Mouse (Mus musculus): ENCODE results near the gene Rhoh.

DNA sequence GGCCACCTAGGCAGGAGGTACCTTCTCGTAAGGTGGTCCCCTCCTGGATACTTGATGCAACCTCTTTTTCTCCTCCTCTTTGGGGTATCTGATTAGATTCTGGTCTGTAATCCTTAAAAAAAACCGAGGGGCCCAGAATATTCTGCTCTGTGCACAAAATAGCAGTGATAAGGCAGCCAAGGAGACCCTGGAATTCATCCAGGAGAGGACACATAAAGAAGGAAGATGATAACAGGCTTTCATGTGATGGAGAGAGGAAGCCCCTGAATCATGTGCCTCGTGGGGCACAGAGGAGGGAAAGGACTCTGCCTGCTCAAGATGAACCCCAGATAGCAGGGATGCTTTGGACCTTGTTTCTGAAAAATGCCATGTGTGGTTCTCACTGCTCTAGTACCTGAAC, 17.4 kb downstream of the Rhoh start:
- TF ChIP-seq POLR2A (IDR thresholded peaks at IDR 0.05; ENCODE audit: borderline replicate concordance, extremely low read depth, low read depth, low read length) (no peak), CTCF (IDR thresholded peaks at IDR 0.05; ENCODE audit: insufficient read depth, low read length) (no peak)

All from lung, adult 2 months (tissue).